Mouse (Mus musculus): Measurements from ENCODE around the gene Amot.

The Amot gene

GRCm38 (mm10) chrX:145490821-145491220 lies 14.2 kb downstream of the Amot start:
- no peaks in the 10 kb centered on the region for H3K4me1 ChIP-seq (replicated peaks; ENCODE audit: low read depth, low read length)
- H3K27me3 ChIP-seq (ENCODE audit: insufficient read depth, low read length), result no peaks in the 10 kb centered on the region
- H3K9me3 ChIP-seq (ENCODE audit: low read length), result no peaks in the 10 kb centered on the region
- H3K4me3 ChIP-seq (replicated peaks; ENCODE audit: low read length), result no peak overlapping the region
- no peak for TF ChIP-seq NANOG (IDR thresholded peaks at IDR 0.05; ENCODE audit: borderline replicate concordance, low read length)
- no peak for TF ChIP-seq POU5F1 (IDR thresholded peaks at IDR 0.05; ENCODE audit: borderline replicate concordance, low read length)
- no peak for TF ChIP-seq CTCF (conservative IDR thresholded peaks at IDR 0.05; ENCODE audit: low read length)
- no peaks in the 10 kb centered on the region for H3K36me3 ChIP-seq (ENCODE audit: insufficient read depth, low read length)

GRCm38 (mm10) chrX:145490417-145490816 lies 14.6 kb downstream of the Amot start:
- H3K4me3 ChIP-seq (replicated peaks; ENCODE audit: low read length), result no peak overlapping the region
- no peak for TF ChIP-seq NANOG (IDR thresholded peaks at IDR 0.05; ENCODE audit: borderline replicate concordance, low read length)
- TF ChIP-seq CTCF (conservative IDR thresholded peaks at IDR 0.05; ENCODE audit: low read length), result no peak
- TF ChIP-seq POU5F1 (IDR thresholded peaks at IDR 0.05; ENCODE audit: borderline replicate concordance, low read length), result no peak
- H3K36me3 ChIP-seq (ENCODE audit: insufficient read depth, low read length), result no peaks in the 10 kb centered on the region
- no peaks in the 10 kb centered on the region for H3K4me1 ChIP-seq (replicated peaks; ENCODE audit: low read depth, low read length)
- H3K9me3 ChIP-seq (ENCODE audit: low read length), result no peaks in the 10 kb centered on the region
- no peaks in the 10 kb centered on the region for H3K27me3 ChIP-seq (ENCODE audit: insufficient read depth, low read length)

GRCm38 (mm10) chrX:145489950-145490349 lies 15.0 kb downstream of the Amot start:
- H3K4me1 ChIP-seq (replicated peaks; ENCODE audit: low read depth, low read length), result no peaks in the 10 kb centered on the region
- no peaks in the 10 kb centered on the region for H3K9me3 ChIP-seq (ENCODE audit: low read length)
- H3K4me3 ChIP-seq (replicated peaks; ENCODE audit: low read length), result no peak overlapping the region
- no peaks in the 10 kb centered on the region for H3K36me3 ChIP-seq (ENCODE audit: insufficient read depth, low read length)
- no peaks in the 10 kb centered on the region for H3K27me3 ChIP-seq (ENCODE audit: insufficient read depth, low read length)
- TF ChIP-seq POU5F1 (IDR thresholded peaks at IDR 0.05; ENCODE audit: borderline replicate concordance, low read length) (no peak), NANOG (IDR thresholded peaks at IDR 0.05; ENCODE audit: borderline replicate concordance, low read length) (no peak), CTCF (conservative IDR thresholded peaks at IDR 0.05; ENCODE audit: low read length) (no peak)

GRCm38 (mm10) chrX:145485495-145485894 lies 19.5 kb downstream of the Amot start:
- no peaks in the 10 kb centered on the region for H3K9me3 ChIP-seq (ENCODE audit: low read length)
- H3K4me1 ChIP-seq (replicated peaks; ENCODE audit: low read depth, low read length), result no peaks in the 10 kb centered on the region
- no peak for TF ChIP-seq CTCF (conservative IDR thresholded peaks at IDR 0.05; ENCODE audit: low read length)
- TF ChIP-seq NANOG (IDR thresholded peaks at IDR 0.05; ENCODE audit: borderline replicate concordance, low read length), result no peak
- TF ChIP-seq POU5F1 (IDR thresholded peaks at IDR 0.05; ENCODE audit: borderline replicate concordance, low read length), result no peak
- H3K27me3 ChIP-seq (ENCODE audit: insufficient read depth, low read length), result no peaks in the 10 kb centered on the region
- no peaks in the 10 kb centered on the region for H3K36me3 ChIP-seq (ENCODE audit: insufficient read depth, low read length)
- H3K4me3 ChIP-seq (replicated peaks; ENCODE audit: low read length), result no peak overlapping the region

GRCm38 (mm10) chrX:145483486-145484055 lies 21.4 kb downstream of the Amot start:
- H3K27me3 ChIP-seq (ENCODE audit: insufficient read depth, low read length), result no peaks in the 10 kb centered on the region
- H3K36me3 ChIP-seq (ENCODE audit: insufficient read depth, low read length), result no peaks in the 10 kb centered on the region
- TF ChIP-seq POU5F1 (IDR thresholded peaks at IDR 0.05; ENCODE audit: borderline replicate concordance, low read length), result no peak
- no peak for TF ChIP-seq CTCF (conservative IDR thresholded peaks at IDR 0.05; ENCODE audit: low read length)
- no peak for TF ChIP-seq NANOG (IDR thresholded peaks at IDR 0.05; ENCODE audit: borderline replicate concordance, low read length)
- no peak overlapping the region for H3K4me3 ChIP-seq (replicated peaks; ENCODE audit: low read length)
- no peaks in the 10 kb centered on the region for H3K9me3 ChIP-seq (ENCODE audit: low read length)
- no peaks in the 10 kb centered on the region for H3K4me1 ChIP-seq (replicated peaks; ENCODE audit: low read depth, low read length)

- H3K9me3 ChIP-seq (ENCODE audit: low read length), result no peaks in the 10 kb centered on the region
- TF ChIP-seq CTCF (conservative IDR thresholded peaks at IDR 0.05; ENCODE audit: low read length), result no peak
- no peak for TF ChIP-seq NANOG (IDR thresholded peaks at IDR 0.05; ENCODE audit: borderline replicate concordance, low read length)
- no peak for TF ChIP-seq POU5F1 (IDR thresholded peaks at IDR 0.05; ENCODE audit: borderline replicate concordance, low read length)
- no peaks in the 10 kb centered on the region for H3K4me1 ChIP-seq (replicated peaks; ENCODE audit: low read depth, low read length)
- H3K4me3 ChIP-seq (replicated peaks; ENCODE audit: low read length), result no peak overlapping the region
- H3K36me3 ChIP-seq (ENCODE audit: insufficient read depth, low read length), result no peaks in the 10 kb centered on the region
- no peaks in the 10 kb centered on the region for H3K27me3 ChIP-seq (ENCODE audit: insufficient read depth, low read length)
These were observed 22.6 kb downstream of the Amot start for GRCm38 (mm10) chrX:145482383-145482782.

- Histone ChIP-seq H3K4me1 (replicated peaks; ENCODE audit: low read depth, low read length) (no peaks in the 10 kb centered on the region), H3K9me3 (ENCODE audit: low read length) (no peaks in the 10 kb centered on the region), H3K36me3 (ENCODE audit: insufficient read depth, low read length) (no peaks in the 10 kb centered on the region), H3K4me3 (replicated peaks; ENCODE audit: low read length) (no peak overlapping the region), H3K27me3 (ENCODE audit: insufficient read depth, low read length) (no peaks in the 10 kb centered on the region)
- TF ChIP-seq POU5F1 (IDR thresholded peaks at IDR 0.05; ENCODE audit: borderline replicate concordance, low read length), result no peak
- TF ChIP-seq NANOG (IDR thresholded peaks at IDR 0.05; ENCODE audit: borderline replicate concordance, low read length), result no peak
- no peak for TF ChIP-seq CTCF (conservative IDR thresholded peaks at IDR 0.05; ENCODE audit: low read length)
These were observed 25.0 kb downstream of the Amot start for GRCm38 (mm10) chrX:145479942-145480341.

GRCm38 (mm10) chrX:145477725-145478194 lies 27.2 kb downstream of the Amot start:
- Histone ChIP-seq H3K27me3 (ENCODE audit: insufficient read depth, low read length) (no peaks in the 10 kb centered on the region), H3K4me3 (replicated peaks; ENCODE audit: low read length) (no peak overlapping the region), H3K9me3 (ENCODE audit: low read length) (no peaks in the 10 kb centered on the region), H3K4me1 (replicated peaks; ENCODE audit: low read depth, low read length) (no peaks in the 10 kb centered on the region), H3K36me3 (ENCODE audit: insufficient read depth, low read length) (no peaks in the 10 kb centered on the region)
- TF ChIP-seq POU5F1 (IDR thresholded peaks at IDR 0.05; ENCODE audit: borderline replicate concordance, low read length) (no peak), NANOG (IDR thresholded peaks at IDR 0.05; ENCODE audit: borderline replicate concordance, low read length) (no peak), CTCF (conservative IDR thresholded peaks at IDR 0.05; ENCODE audit: low read length) (no peak)

All from E14TG2a.4 (cell line).